Mouse (Mus musculus): ENCODE data around the gene Suox. TPM values are rescaled to one million over a fixed set of nuclear protein-coding genes. Genes with fewer than 3 reads are reported as not detected.

Gene Suox
- polyA plus RNA-seq, 1 experiment, result 7.0 TPM

DNA sequence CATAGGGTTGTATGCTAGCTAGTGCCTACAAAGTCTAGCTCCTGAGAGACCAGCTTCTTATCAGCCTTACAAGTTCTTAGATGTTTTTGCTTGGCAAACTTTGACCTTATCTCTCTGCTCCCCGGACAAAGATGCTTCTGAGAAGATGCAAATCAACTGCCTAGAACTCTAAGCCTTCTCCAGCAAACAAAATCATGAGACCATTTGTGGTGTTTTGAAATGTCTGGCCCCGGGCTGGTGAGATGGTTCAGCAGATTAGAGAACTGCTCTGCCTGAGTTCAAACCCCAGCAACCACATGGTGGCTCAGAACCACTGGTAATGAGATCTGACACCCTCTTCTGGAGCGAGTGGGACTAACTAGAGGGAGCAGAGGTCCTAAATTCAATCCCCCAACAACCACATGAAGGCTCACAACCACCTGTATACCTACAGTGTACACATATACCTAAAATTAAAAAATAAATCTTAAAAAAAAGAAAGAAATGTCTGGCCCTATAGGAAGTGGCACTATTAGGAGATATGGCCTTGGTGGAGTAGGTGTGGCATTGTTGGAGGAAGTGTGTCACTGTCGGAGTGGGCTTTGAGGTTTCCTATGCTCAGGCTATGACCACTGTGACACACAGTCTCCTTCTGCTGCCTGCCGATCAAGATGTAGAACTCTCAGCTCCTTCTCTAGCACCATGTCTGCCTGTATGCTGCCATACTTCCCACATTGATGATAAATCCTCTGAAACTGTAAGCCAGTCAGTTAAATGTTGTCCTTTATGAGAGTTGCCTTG lies 10.2 kb downstream of the Suox start:
- no peak overlapping the region for H3K4me3 ChIP-seq (ENCODE audit: control insufficient read depth, low read depth, low read length)
- H3K36me3 ChIP-seq (ENCODE audit: control insufficient read depth, insufficient read depth, low read length), result no peaks in the 10 kb centered on the region
- H3K4me1 ChIP-seq (ENCODE audit: control insufficient read depth, insufficient read depth, low read length), result 0 out of 2 replicates have a peak, but pooled peaks cover 1% of the 10 kb centered on the region
- H3K27ac ChIP-seq (ENCODE audit: control insufficient read depth, insufficient read depth, low read depth, low read length), result no peak overlapping the region
- H3K27me3 ChIP-seq (ENCODE audit: control insufficient read depth, insufficient read depth, low read length), result no peaks in the 10 kb centered on the region
- no peak for TF ChIP-seq POLR2A (IDR thresholded peaks at IDR 0.05; ENCODE audit: control insufficient read depth, low read depth, low read length)
- no peak for TF ChIP-seq CTCF (IDR thresholded peaks at IDR 0.05; ENCODE audit: control insufficient read depth, insufficient read depth, insufficient replicate concordance, low read depth, low read length)

DNA sequence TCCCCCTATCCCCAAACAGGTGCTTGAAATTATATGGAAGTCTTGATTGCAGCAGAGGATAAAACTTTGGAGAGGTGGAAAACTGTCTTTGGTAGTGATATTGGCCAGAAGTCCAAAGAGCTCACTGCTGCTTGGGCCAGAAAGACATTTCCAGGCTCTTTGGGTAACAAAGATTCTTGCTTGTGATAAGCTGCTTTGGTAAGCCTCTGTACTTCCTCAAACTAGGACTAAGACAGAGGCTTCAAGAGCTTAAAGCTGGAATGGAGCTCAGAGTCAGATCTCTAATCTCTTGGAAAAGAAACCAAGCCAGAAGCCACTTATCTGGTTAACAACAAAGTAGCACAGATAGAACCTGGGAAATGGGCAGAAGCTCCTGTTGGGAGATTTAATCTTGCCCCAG lies 11.4 kb downstream of the Suox start:
- no peaks in the 10 kb centered on the region for H3K27me3 ChIP-seq (ENCODE audit: control insufficient read depth, insufficient read depth, low read length)
- H3K27ac ChIP-seq (ENCODE audit: control insufficient read depth, insufficient read depth, low read depth, low read length), result no peak overlapping the region
- no peaks in the 10 kb centered on the region for H3K36me3 ChIP-seq (ENCODE audit: control insufficient read depth, insufficient read depth, low read length)
- TF ChIP-seq POLR2A (IDR thresholded peaks at IDR 0.05; ENCODE audit: control insufficient read depth, low read depth, low read length), result no peak
- TF ChIP-seq CTCF (IDR thresholded peaks at IDR 0.05; ENCODE audit: control insufficient read depth, insufficient read depth, insufficient replicate concordance, low read depth, low read length), result no peak
- no peak overlapping the region for H3K4me3 ChIP-seq (ENCODE audit: control insufficient read depth, low read depth, low read length)
- H3K4me1 ChIP-seq (ENCODE audit: control insufficient read depth, insufficient read depth, low read length), result no peaks in the 10 kb centered on the region

DNA sequence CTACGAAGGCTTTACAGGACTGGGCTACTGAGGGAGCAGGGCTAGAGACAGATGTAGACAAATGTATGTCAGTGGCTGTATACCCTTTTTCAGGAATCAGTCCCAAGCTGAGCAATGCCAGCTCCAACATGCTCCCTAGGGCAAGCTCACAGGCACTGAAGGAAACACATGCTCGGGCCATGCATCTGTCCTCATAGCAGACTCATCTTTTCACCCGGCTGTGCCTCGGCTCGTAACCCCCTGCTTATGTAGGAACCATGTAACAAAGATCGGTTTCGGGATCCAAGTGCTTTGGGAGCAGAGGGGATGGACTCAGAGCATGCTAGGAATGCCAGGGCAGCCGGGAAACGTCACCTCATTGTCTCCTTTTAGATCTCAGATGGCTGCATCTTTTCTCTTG lies 14.4 kb downstream of the Suox start:
- H3K4me3 ChIP-seq (ENCODE audit: control insufficient read depth, low read depth, low read length), result no peak overlapping the region
- H3K27ac ChIP-seq (ENCODE audit: control insufficient read depth, insufficient read depth, low read depth, low read length), result no peak overlapping the region
- no peaks in the 10 kb centered on the region for H3K27me3 ChIP-seq (ENCODE audit: control insufficient read depth, insufficient read depth, low read length)
- H3K4me1 ChIP-seq (ENCODE audit: control insufficient read depth, insufficient read depth, low read length), result no peaks in the 10 kb centered on the region
- TF ChIP-seq POLR2A (IDR thresholded peaks at IDR 0.05; ENCODE audit: control insufficient read depth, low read depth, low read length) (no peak), CTCF (IDR thresholded peaks at IDR 0.05; ENCODE audit: control insufficient read depth, insufficient read depth, insufficient replicate concordance, low read depth, low read length) (no peak)
- H3K36me3 ChIP-seq (ENCODE audit: control insufficient read depth, insufficient read depth, low read length), result no peaks in the 10 kb centered on the region

DNA sequence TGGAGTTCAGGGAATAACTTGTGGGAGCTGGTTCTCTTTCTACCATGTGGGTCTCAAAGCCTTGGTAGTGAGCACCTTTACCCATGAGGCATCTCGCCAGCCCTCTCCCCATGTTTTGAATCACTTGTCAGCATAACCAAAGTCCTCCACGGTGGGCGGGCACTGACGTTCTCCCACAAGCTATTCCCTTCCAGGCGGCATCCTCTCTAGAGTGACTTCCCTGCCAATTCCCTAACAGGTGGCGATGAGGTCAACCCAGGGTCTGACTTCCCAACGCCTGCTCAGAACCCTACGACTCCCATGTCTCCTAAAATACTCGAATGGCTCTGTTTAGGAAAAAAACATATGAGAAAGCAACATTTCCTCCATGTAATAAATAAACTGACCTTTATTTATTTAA lies 16.0 kb downstream of the Suox start:
- Histone ChIP-seq H3K36me3 (ENCODE audit: control insufficient read depth, insufficient read depth, low read length) (no peaks in the 10 kb centered on the region), H3K4me1 (ENCODE audit: control insufficient read depth, insufficient read depth, low read length) (no peaks in the 10 kb centered on the region), H3K27me3 (ENCODE audit: control insufficient read depth, insufficient read depth, low read length) (no peaks in the 10 kb centered on the region), H3K27ac (ENCODE audit: control insufficient read depth, insufficient read depth, low read depth, low read length) (no peak overlapping the region), H3K4me3 (ENCODE audit: control insufficient read depth, low read depth, low read length) (no peak overlapping the region)
- TF ChIP-seq CTCF (IDR thresholded peaks at IDR 0.05; ENCODE audit: control insufficient read depth, insufficient read depth, insufficient replicate concordance, low read depth, low read length) (no peak), POLR2A (IDR thresholded peaks at IDR 0.05; ENCODE audit: control insufficient read depth, low read depth, low read length) (no peak)

DNA sequence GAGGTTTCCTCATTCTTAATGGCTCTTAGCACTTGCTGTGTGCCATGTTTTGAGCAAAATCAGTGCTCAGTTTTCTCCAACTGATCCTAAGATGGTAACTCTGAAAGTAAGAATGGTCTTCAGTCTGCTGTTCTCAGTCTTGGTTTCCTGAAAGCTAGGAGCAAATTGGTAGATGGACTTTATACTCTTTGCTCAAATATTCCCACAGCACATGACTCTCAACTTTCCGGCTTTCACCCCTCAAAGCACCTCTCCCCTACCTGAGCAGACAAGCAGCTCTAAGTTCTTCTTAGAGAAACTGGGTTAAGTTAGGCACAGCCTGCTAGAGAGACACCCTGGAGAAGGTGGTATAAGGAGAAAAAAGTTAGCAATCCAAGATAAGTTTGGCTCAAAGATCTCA lies 17.1 kb downstream of the Suox start:
- H3K27me3 ChIP-seq (ENCODE audit: control insufficient read depth, insufficient read depth, low read length), result no peaks in the 10 kb centered on the region
- H3K4me1 ChIP-seq (ENCODE audit: control insufficient read depth, insufficient read depth, low read length), result no peaks in the 10 kb centered on the region
- TF ChIP-seq POLR2A (IDR thresholded peaks at IDR 0.05; ENCODE audit: control insufficient read depth, low read depth, low read length) (no peak), CTCF (IDR thresholded peaks at IDR 0.05; ENCODE audit: control insufficient read depth, insufficient read depth, insufficient replicate concordance, low read depth, low read length) (no peak)
- no peak overlapping the region for H3K4me3 ChIP-seq (ENCODE audit: control insufficient read depth, low read depth, low read length)
- no peaks in the 10 kb centered on the region for H3K36me3 ChIP-seq (ENCODE audit: control insufficient read depth, insufficient read depth, low read length)
- H3K27ac ChIP-seq (ENCODE audit: control insufficient read depth, insufficient read depth, low read depth, low read length), result no peak overlapping the region

DNA sequence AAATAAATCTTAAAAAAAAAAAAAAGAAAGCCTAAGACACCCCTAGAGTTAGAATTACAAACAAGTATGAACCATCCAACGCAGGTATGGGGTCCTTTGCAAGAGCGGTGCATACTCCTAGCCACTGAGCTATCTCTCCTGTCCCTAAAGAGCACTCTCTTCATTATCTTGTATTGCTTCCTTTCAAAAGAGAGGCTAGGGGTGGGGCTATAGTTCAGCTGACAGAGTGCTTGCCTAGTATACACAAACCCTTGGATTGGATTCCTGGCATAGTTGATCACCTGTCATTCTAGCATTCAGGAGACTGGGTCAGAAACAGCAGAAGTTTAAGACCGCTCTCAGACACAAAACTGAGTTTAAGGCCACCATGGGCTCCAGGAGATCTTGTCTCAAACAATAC lies 18.6 kb downstream of the Suox start:
- TF ChIP-seq POLR2A (IDR thresholded peaks at IDR 0.05; ENCODE audit: control insufficient read depth, low read depth, low read length) (no peak), CTCF (IDR thresholded peaks at IDR 0.05; ENCODE audit: control insufficient read depth, insufficient read depth, insufficient replicate concordance, low read depth, low read length) (no peak)
- Histone ChIP-seq H3K4me1 (ENCODE audit: control insufficient read depth, insufficient read depth, low read length) (no peaks in the 10 kb centered on the region), H3K36me3 (ENCODE audit: control insufficient read depth, insufficient read depth, low read length) (no peaks in the 10 kb centered on the region), H3K27me3 (ENCODE audit: control insufficient read depth, insufficient read depth, low read length) (no peaks in the 10 kb centered on the region), H3K4me3 (ENCODE audit: control insufficient read depth, low read depth, low read length) (no peak overlapping the region), H3K27ac (ENCODE audit: control insufficient read depth, insufficient read depth, low read depth, low read length) (no peak overlapping the region)

DNA sequence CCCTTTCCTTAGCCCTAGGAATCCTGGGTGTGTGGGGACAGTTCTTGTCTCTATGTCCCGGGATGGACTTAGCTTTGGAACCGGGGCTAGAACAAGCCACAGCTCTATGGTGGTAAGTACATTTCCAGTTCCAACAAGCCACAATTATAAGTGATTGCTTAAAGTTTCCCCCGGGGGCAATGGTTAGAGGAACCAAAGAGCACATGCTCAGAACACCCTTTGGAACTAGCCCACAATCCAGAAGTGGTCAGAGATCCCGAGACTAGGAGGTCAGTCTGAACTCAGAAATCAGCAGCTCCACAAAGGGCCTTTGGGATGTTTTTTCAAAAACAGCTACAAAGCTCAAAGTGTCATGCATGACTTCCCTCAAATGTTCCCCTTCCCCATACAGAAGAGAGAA lies 20.0 kb downstream of the Suox start:
- TF ChIP-seq CTCF (IDR thresholded peaks at IDR 0.05; ENCODE audit: control insufficient read depth, insufficient read depth, insufficient replicate concordance, low read depth, low read length), result no peak
- TF ChIP-seq POLR2A (IDR thresholded peaks at IDR 0.05; ENCODE audit: control insufficient read depth, low read depth, low read length), result no peak
- H3K27me3 ChIP-seq (ENCODE audit: control insufficient read depth, insufficient read depth, low read length), result no peaks in the 10 kb centered on the region
- H3K4me3 ChIP-seq (ENCODE audit: control insufficient read depth, low read depth, low read length), result no peak overlapping the region
- H3K36me3 ChIP-seq (ENCODE audit: control insufficient read depth, insufficient read depth, low read length), result no peaks in the 10 kb centered on the region
- no peak overlapping the region for H3K27ac ChIP-seq (ENCODE audit: control insufficient read depth, insufficient read depth, low read depth, low read length)
- no peaks in the 10 kb centered on the region for H3K4me1 ChIP-seq (ENCODE audit: control insufficient read depth, insufficient read depth, low read length)

Measured in testis, adult 2 months (tissue).